In the genomic region with DNA sequence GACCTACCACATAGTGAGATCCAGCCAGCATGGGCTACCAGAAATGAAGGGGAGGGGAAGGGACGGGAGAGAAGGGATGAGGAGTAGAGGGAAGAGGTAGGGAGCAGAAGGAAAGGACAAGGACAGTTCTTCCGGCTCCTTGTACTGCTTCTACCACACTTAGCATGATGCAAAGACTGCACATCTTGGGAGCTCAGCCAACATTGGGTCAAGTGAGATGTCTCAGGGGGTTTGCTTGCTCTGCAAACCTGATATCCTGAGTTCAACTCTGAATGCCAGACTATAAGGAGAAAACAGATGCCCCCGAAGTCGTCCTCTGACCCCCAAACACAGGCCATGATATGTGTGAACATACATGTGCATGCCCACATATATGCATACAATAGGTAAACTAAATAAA, we compare ENCODE assay signal across 18 mouse cellular contexts.
DNase-seq lines count a peak whose midpoint lies in the region; ATAC-seq lines count a peak whose summit lies in the region.
"Had no signal": no experiment of that assay in that cellular context is flagged by ENCODE, and none has a peak within 500 bp of the region (broad histone marks: within the 10 kb centered on the region; RNA-seq: fewer than 3 reads in every experiment).

No protein-coding gene starts in this region.

- DNase-seq in adrenal gland, postnatal 10 days, result peak; percentile 33
- no peak for DNase-seq in adrenal gland, adult 8-10 months
- DNase-seq in adrenal gland, postnatal 25 days, result peak; percentile 2
- no peak for DNase-seq in adrenal gland, adult 18-20 months (ENCODE audit: low spot score in 2 of 2)
- peak; percentile 52 for DNase-seq in NIH3T3 (ENCODE audit: low read depth)
- peak; percentile 4 for DNase-seq in limb, embryonic 10.5 days (ENCODE audit: low spot score)
- no peak for DNase-seq in liver
- DNase-seq: adrenal gland, postnatal 36 days; cerebellum, adult 11-12 months; cerebellum, adult 2 months; cerebellum, adult 9-10 months; cerebellum, postnatal 25 days; forebrain, postnatal 0 days had no signal

- H3K9me3 ChIP-seq in limb, embryonic 10.5 days (replicated peaks), result no peaks in the 10 kb centered on the region
- H3K9me3 ChIP-seq: embryonic facial prominence, embryonic 10.5 days; embryonic facial prominence, embryonic 12.5 days; forebrain, embryonic 13.5 days; forebrain, embryonic 15.5 days had no signal

- no peaks in the 10 kb centered on the region for H3K36me3 ChIP-seq in limb, embryonic 10.5 days
- H3K36me3 ChIP-seq: embryonic facial prominence, embryonic 10.5 days; embryonic facial prominence, embryonic 12.5 days; forebrain, embryonic 15.5 days had no signal

- H3K27me3 ChIP-seq in limb, embryonic 10.5 days (ENCODE audit: low read depth, poor library complexity, severe bottlenecking), result no peaks in the 10 kb centered on the region
- H3K27me3 ChIP-seq: embryonic facial prominence, embryonic 12.5 days; forebrain, embryonic 13.5 days; forebrain, embryonic 15.5 days had no signal

- no peak for ATAC-seq in monocyte, adult 5-6 weeks (replicated peaks; ENCODE audit: insufficient number of reproducible peaks, low FRiP score, low TSS enrichment, poor library complexity, severe bottlenecking)
- ATAC-seq: forebrain, embryonic 13.5 days; forebrain, embryonic 15.5 days; forebrain, postnatal 0 days had no signal

- H3K4me3 ChIP-seq in limb, embryonic 10.5 days, result no peak overlapping the region
- H3K4me3 ChIP-seq: embryonic facial prominence, embryonic 10.5 days; embryonic facial prominence, embryonic 12.5 days; forebrain, embryonic 13.5 days; forebrain, embryonic 15.5 days had no signal

- peaks cover 20% of the 10 kb centered on the region for H3K4me1 ChIP-seq in limb, embryonic 10.5 days

- H3K27ac ChIP-seq in limb, embryonic 10.5 days, result no peak overlapping the region
- H3K27ac ChIP-seq: embryonic facial prominence, embryonic 10.5 days; embryonic facial prominence, embryonic 12.5 days; forebrain, embryonic 13.5 days; forebrain, embryonic 15.5 days had no signal

- 91% methylated on average over 4 of the region's 4 CpGs for WGBS in limb, embryonic 10.5 days

Comparison
In these comparisons a context has a peak if more than half of its experiments do, and no peak if none do; other contexts are left out.
1. DNase-seq: peak in adrenal gland, postnatal 10 days (single experiment), adrenal gland, postnatal 25 days (single experiment), NIH3T3 (single experiment) and limb, embryonic 10.5 days (single experiment); none in adrenal gland, adult 8-10 months (single experiment), adrenal gland, adult 18-20 months (0 of 2) and liver (single experiment).